Mouse (Mus musculus) brain, embryonic 14.5 days (tissue): ENCODE measurements around the gene Ctsd.

Source experiments
- CTCF ChIP-seq: fragments of 200-500 bp; IDR thresholded peaks from 2 replicates; pipeline ENCODE4 v1.5.1; 2012; ENCODE audit warnings: inconsistent platforms, mild to moderate bottlenecking, moderate library complexity, borderline replicate concordance; ENCODE audit not compliant: insufficient read depth, insufficient read length; ENCODE audit errors: extremely low read depth
- POLR2A ChIP-seq: fragments of 200-500 bp; IDR thresholded peaks from 2 replicates; pipeline ENCODE4 v1.6.1; 2012; ENCODE audit warnings: mild to moderate bottlenecking, inconsistent platforms, borderline replicate concordance; ENCODE audit not compliant: poor library complexity, insufficient read depth, insufficient read length, severe bottlenecking; ENCODE audit errors: extremely low read depth

DNA sequence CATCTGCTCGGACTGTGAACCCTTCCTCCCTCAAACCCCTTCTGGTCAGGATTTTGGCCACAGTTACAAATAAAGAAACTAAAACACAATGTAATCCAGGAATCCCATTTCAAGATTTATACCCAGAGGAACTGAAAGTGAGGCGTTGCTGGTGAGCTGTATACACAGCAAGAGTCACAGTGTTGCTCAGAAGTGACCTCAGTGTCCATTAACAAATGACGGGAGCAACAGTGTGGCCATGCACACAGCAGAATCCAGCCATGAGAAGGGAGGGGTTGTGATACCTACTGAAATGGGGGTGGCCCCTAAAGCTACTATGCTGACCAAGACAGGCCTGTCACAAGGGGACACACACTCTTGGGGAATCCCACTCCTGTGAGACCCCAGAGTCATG is 45.6 kb downstream of the Ctsd start:
- TF ChIP-seq POLR2A (no peak), CTCF (no peak)
